Comparison of ENCODE assay signal across 24 mouse cellular contexts in genomic region chr1:131760428-131760820, GRCm38 (mm10). TPM values are rescaled to one million over a fixed set of nuclear protein-coding genes. Genes with fewer than 3 reads are reported as not detected.
DNase-seq lines count a peak whose midpoint lies in the region; ATAC-seq and TF ChIP-seq lines count a peak whose summit lies in the region.
"Had no signal": no experiment of that assay in that cellular context is flagged by ENCODE, and none has a peak within 500 bp of the region (broad histone marks: within the 10 kb centered on the region; RNA-seq: fewer than 3 reads in every experiment).

No protein-coding gene starts in this region.

- DNase-seq in cerebellum, postnatal 10 days: peak; percentile 55 to 59
- no peak for DNase-seq in cerebellum, adult 9-11 months
- no peak for DNase-seq in hindbrain, embryonic 10.5 days (ENCODE audit: low spot score)
- DNase-seq in hindbrain, postnatal 0 days (ENCODE audit: low spot score): no peak
- no peak for DNase-seq in lung, postnatal 0 days (ENCODE audit: low spot score)
- DNase-seq in stomach, postnatal 0 days (ENCODE audit: low spot score): peak; percentile 14
- DNase-seq: adrenal gland, postnatal 10 days; cerebellum, adult 2 months; gastrocnemius, postnatal 25 days; kidney, adult 8-10 months; lung, embryonic 14.5 days; right cerebral cortex, adult 18-20 months; thymus, postnatal 14 days had no signal

- H3K27me3 ChIP-seq in hindbrain, embryonic 10.5 days (ENCODE audit: insufficient read depth, poor library complexity, severe bottlenecking): no peaks in the 10 kb centered on the region
- H3K27me3 ChIP-seq in hindbrain, postnatal 0 days (ENCODE audit: insufficient read depth, low read length): no peaks in the 10 kb centered on the region
- H3K27me3 ChIP-seq in lung, embryonic 16.5 days (ENCODE audit: control insufficient read depth, insufficient read depth, low read depth, low read length): no peaks in the 10 kb centered on the region
- no peaks in the 10 kb centered on the region for H3K27me3 ChIP-seq in lung, postnatal 0 days (replicated peaks; ENCODE audit: insufficient read depth, low read length)
- no peaks in the 10 kb centered on the region for H3K27me3 ChIP-seq in stomach, postnatal 0 days (ENCODE audit: control insufficient read depth, insufficient read depth, low read length)
- H3K27me3 ChIP-seq: embryonic facial prominence, embryonic 15.5 days; heart, embryonic 15.5 days; limb, embryonic 13.5 days; neural tube, embryonic 15.5 days had no signal

- 94% methylated on average over 3 of the region's 3 CpGs for WGBS in hindbrain, embryonic 10.5 days
- 72% methylated on average over 3 of the region's 3 CpGs for WGBS in hindbrain, postnatal 0 days
- WGBS in lung, embryonic 16.5 days: 84% methylated on average over 3 of the region's 3 CpGs
- 72% methylated on average over 3 of the region's 3 CpGs for WGBS in lung, postnatal 0 days
- 67% methylated on average over 3 of the region's 3 CpGs for WGBS in stomach, postnatal 0 days

- H3K4me3 ChIP-seq in hindbrain, embryonic 10.5 days: no peak overlapping the region
- H3K4me3 ChIP-seq in hindbrain, postnatal 0 days (ENCODE audit: low read length): no peak overlapping the region
- H3K4me3 ChIP-seq in lung, embryonic 16.5 days (ENCODE audit: low read length): no peak overlapping the region
- no peak overlapping the region for H3K4me3 ChIP-seq in lung, postnatal 0 days (ENCODE audit: low read depth, low read length)
- no peak overlapping the region for H3K4me3 ChIP-seq in stomach, postnatal 0 days (ENCODE audit: low read depth, low read length)
- H3K4me3 ChIP-seq: embryonic facial prominence, embryonic 15.5 days; heart, adult 2 months; heart, embryonic 15.5 days; layer of hippocampus, adult 2 months; limb, embryonic 13.5 days; liver, embryonic 12.5 days; neural tube, embryonic 15.5 days had no signal

- H3K4me1 ChIP-seq in hindbrain, embryonic 10.5 days (replicated peaks): peaks cover 18% of the 10 kb centered on the region
- H3K4me1 ChIP-seq in hindbrain, postnatal 0 days (ENCODE audit: insufficient read depth, low read length): 0 out of 2 replicates have a peak, but pooled peaks cover 3% of the 10 kb centered on the region
- peaks cover 18% of the 10 kb centered on the region for H3K4me1 ChIP-seq in lung, embryonic 16.5 days (replicated peaks; ENCODE audit: control insufficient read depth, insufficient read depth, low read length)
- peaks cover 10% of the 10 kb centered on the region; the same call in 1 of the 2 replicates for H3K4me1 ChIP-seq in lung, postnatal 0 days (ENCODE audit: insufficient read depth, low read depth, low read length)
- H3K4me1 ChIP-seq in stomach, postnatal 0 days (replicated peaks; ENCODE audit: control insufficient read depth, insufficient read depth): no peaks in the 10 kb centered on the region
- H3K4me1 ChIP-seq: limb, embryonic 13.5 days; liver, embryonic 12.5 days had no signal

- peak overlapping the region; percentile 50; the same call in 1 of the 2 replicates for H3K27ac ChIP-seq in hindbrain, embryonic 10.5 days
- no peak overlapping the region for H3K27ac ChIP-seq in hindbrain, postnatal 0 days
- peak overlapping the region; percentile 49 for H3K27ac ChIP-seq in lung, embryonic 16.5 days (ENCODE audit: low read length)
- no peak overlapping the region for H3K27ac ChIP-seq in lung, postnatal 0 days (ENCODE audit: low read length)
- peak overlapping the region; percentile 35; the same call in 1 of the 2 replicates for H3K27ac ChIP-seq in stomach, postnatal 0 days (replicated peaks)
- H3K27ac ChIP-seq: embryonic facial prominence, embryonic 15.5 days; heart, adult 2 months; heart, embryonic 15.5 days; layer of hippocampus, adult 2 months; limb, embryonic 13.5 days; liver, embryonic 12.5 days; neural tube, embryonic 15.5 days had no signal

- no peak overlapping the region for H3K9ac ChIP-seq in hindbrain, postnatal 0 days (replicated peaks; ENCODE audit: low read length)
- H3K9ac ChIP-seq in lung, embryonic 16.5 days (ENCODE audit: low read length): no peak overlapping the region
- H3K9ac ChIP-seq in lung, postnatal 0 days (replicated peaks; ENCODE audit: low read depth): no peak overlapping the region
- no peak overlapping the region for H3K9ac ChIP-seq in stomach, postnatal 0 days (ENCODE audit: low read length)
- H3K9ac ChIP-seq: embryonic facial prominence, embryonic 15.5 days; heart, embryonic 15.5 days; limb, embryonic 13.5 days; liver, embryonic 12.5 days; lung, embryonic 14.5 days; neural tube, embryonic 15.5 days had no signal

- no peak for ATAC-seq in hindbrain, postnatal 0 days
- ATAC-seq in lung, embryonic 16.5 days (ENCODE audit: low read depth): no peak
- no peak for ATAC-seq in lung, postnatal 0 days
- no peak for ATAC-seq in stomach, postnatal 0 days (ENCODE audit: low FRiP score, low TSS enrichment)
- ATAC-seq: forebrain, embryonic 16.5 days; liver, embryonic 12.5 days had no signal

- no peak overlapping the region for H3K4me2 ChIP-seq in hindbrain, postnatal 0 days (ENCODE audit: low read depth, low read length)
- H3K4me2 ChIP-seq in lung, embryonic 16.5 days (ENCODE audit: low read depth, low read length): no peak overlapping the region
- no peak overlapping the region for H3K4me2 ChIP-seq in lung, postnatal 0 days (replicated peaks; ENCODE audit: low read depth, low read length)
- no peak overlapping the region for H3K4me2 ChIP-seq in stomach, postnatal 0 days (replicated peaks; ENCODE audit: low read depth)
- H3K4me2 ChIP-seq: embryonic facial prominence, embryonic 15.5 days; heart, embryonic 15.5 days; limb, embryonic 13.5 days; liver, embryonic 12.5 days; lung, embryonic 14.5 days; midbrain, embryonic 11.5 days; neural tube, embryonic 15.5 days had no signal

- H3K9me3 ChIP-seq in hindbrain, embryonic 10.5 days: no peaks in the 10 kb centered on the region
- H3K9me3 ChIP-seq in hindbrain, postnatal 0 days (ENCODE audit: low read length): no peaks in the 10 kb centered on the region
- no peaks in the 10 kb centered on the region for H3K9me3 ChIP-seq in lung, embryonic 16.5 days (ENCODE audit: control insufficient read depth, low read length)
- no peaks in the 10 kb centered on the region for H3K9me3 ChIP-seq in lung, postnatal 0 days (ENCODE audit: low read length)
- no peaks in the 10 kb centered on the region for H3K9me3 ChIP-seq in stomach, postnatal 0 days (ENCODE audit: control insufficient read depth, low read length)
- H3K9me3 ChIP-seq: embryonic facial prominence, embryonic 15.5 days; heart, embryonic 15.5 days; limb, embryonic 13.5 days; liver, embryonic 12.5 days; neural tube, embryonic 15.5 days had no signal

- no peak for TF ChIP-seq EP300 in lung, postnatal 0 days (IDR thresholded peaks at IDR 0.05)
- TF ChIP-seq EP300 in stomach, postnatal 0 days (optimal IDR thresholded peaks at IDR 0.05): no peak

- no peak for TF ChIP-seq CTCF in hindbrain, postnatal 0 days (IDR thresholded peaks at IDR 0.05; ENCODE audit: low read depth)
- no peak for TF ChIP-seq CTCF in lung, postnatal 0 days (IDR thresholded peaks at IDR 0.05)
- no peak for TF ChIP-seq CTCF in stomach, postnatal 0 days (IDR thresholded peaks at IDR 0.05; ENCODE audit: low read depth)

- H3K36me3 ChIP-seq in hindbrain, embryonic 10.5 days: no peaks in the 10 kb centered on the region
- no peaks in the 10 kb centered on the region for H3K36me3 ChIP-seq in hindbrain, postnatal 0 days (ENCODE audit: insufficient read depth, low read length)
- H3K36me3 ChIP-seq in lung, embryonic 16.5 days (ENCODE audit: control insufficient read depth, insufficient read depth, low read length): no peaks in the 10 kb centered on the region
- H3K36me3 ChIP-seq in lung, postnatal 0 days (ENCODE audit: insufficient read depth, low read length): no peaks in the 10 kb centered on the region
- no peaks in the 10 kb centered on the region for H3K36me3 ChIP-seq in stomach, postnatal 0 days (ENCODE audit: control insufficient read depth, insufficient read depth, low read length)
- H3K36me3 ChIP-seq: embryonic facial prominence, embryonic 15.5 days; heart, embryonic 15.5 days; limb, embryonic 13.5 days; liver, embryonic 12.5 days; neural tube, embryonic 15.5 days had no signal

RNA-seq across cellular contexts. Expression of gene Slc26a9, which starts 16.6 kb away (rescaled TPM):
- polyA plus RNA-seq in hindbrain, embryonic 10.5 days (2016; fragmentation: Nextera tagmentation; extraction: Ambion mirVana): 0.05 and 1.4 TPM in 2 replicates
- total RNA-seq in hindbrain, postnatal 0 days (2014; rRNA removed): 0.07 and 0.37 TPM in 2 replicates
- 0.09 and 0.10 TPM in 2 replicates for polyA plus RNA-seq in hindbrain, postnatal 0 days (2015; fragmentation: Nextera tagmentation; extraction: Ambion mirVana)
- 8.9 and 10.1 TPM in 2 replicates for polyA plus RNA-seq in lung, embryonic 16.5 days (2015; fragmentation: Nextera tagmentation; extraction: Ambion mirVana)
- polyA plus RNA-seq in lung, postnatal 0 days (2015; fragmentation: Nextera tagmentation; extraction: Ambion mirVana): 10.9 and 12.3 TPM in 2 replicates
- polyA plus RNA-seq in stomach, postnatal 0 days (2015; fragmentation: Nextera tagmentation; extraction: Ambion mirVana): 15.4 and 17.6 TPM in 2 replicates
- total RNA-seq: gastrocnemius, postnatal 25 days; heart, adult 2 months had no signal
- polyA plus RNA-seq: limb, embryonic 13.5 days; liver, embryonic 12.5 days; midbrain, embryonic 11.5 days; small intestine, adult 2 months had no signal

RNA-seq across cellular contexts. Expression of gene Pm20d1, which starts 36.8 kb away (rescaled TPM):
- 1.4 and 2.2 TPM in 2 replicates for polyA plus RNA-seq in hindbrain, embryonic 10.5 days (2016; fragmentation: Nextera tagmentation; extraction: Ambion mirVana)
- 0.04 and 0.63 TPM in 2 replicates for total RNA-seq in hindbrain, postnatal 0 days (2014; rRNA removed)
- 0.54 and 0.60 TPM in 2 replicates for polyA plus RNA-seq in hindbrain, postnatal 0 days (2015; fragmentation: Nextera tagmentation; extraction: Ambion mirVana)
- polyA plus RNA-seq in lung, embryonic 16.5 days (2015; fragmentation: Nextera tagmentation; extraction: Ambion mirVana): 0.68 and 0.70 TPM in 2 replicates
- 1.6 TPM in 2 replicates for polyA plus RNA-seq in lung, postnatal 0 days (2015; fragmentation: Nextera tagmentation; extraction: Ambion mirVana)
- polyA plus RNA-seq in stomach, postnatal 0 days (2015; fragmentation: Nextera tagmentation; extraction: Ambion mirVana): 1.1 and 1.4 TPM in 2 replicates

Comparison
In these comparisons a context has a peak if more than half of its experiments do, and no peak if none do; other contexts are left out.
1. DNase-seq: peak in cerebellum, postnatal 10 days (2 of 2) and stomach, postnatal 0 days (single experiment); none in cerebellum, adult 9-11 months (single experiment), hindbrain, embryonic 10.5 days (single experiment), hindbrain, postnatal 0 days (single experiment) and lung, postnatal 0 days (single experiment).
2. H3K27ac ChIP-seq: peak in hindbrain, embryonic 10.5 days (single experiment), lung, embryonic 16.5 days (single experiment) and stomach, postnatal 0 days (single experiment); none in hindbrain, postnatal 0 days (single experiment) and lung, postnatal 0 days (single experiment).